Mouse (Mus musculus) heart, adult 2 months (tissue): Measurements from ENCODE around the gene Fblim1.

Source experiments
- CTCF ChIP-seq: fragments of 200-600 bp; IDR thresholded peaks from 2 replicates; pipeline ENCODE4 v1.8.1; 2022; ENCODE audit warnings: antibody characterized with exemption, mild to moderate bottlenecking, moderate library complexity
- EP300 ChIP-seq: fragments of 200-500 bp; IDR thresholded peaks from 2 replicates; pipeline ENCODE4 v1.6.1; 2011; ENCODE audit warnings: low read depth, low read length, control low read depth; ENCODE audit not compliant: insufficient read depth

- no peak for TF ChIP-seq CTCF
- no peak for TF ChIP-seq EP300
Observed at GRCm38 (mm10) chr4:141622091-141622490, 16.2 kb upstream of the Fblim1 start.
